Mouse (Mus musculus) spleen, adult 2 months (tissue): ENCODE results near the gene Cdk16.

ENCODE experiments used
- CTCF ChIP-seq: fragments of 200-500 bp; IDR thresholded peaks from 2 replicates; pipeline ENCODE4 v1.5.1; 2011; ENCODE audit warnings: mild to moderate bottlenecking, inconsistent platforms; ENCODE audit not compliant: insufficient read depth, insufficient read length, insufficient replicate concordance; ENCODE audit errors: extremely low read depth
- POLR2A ChIP-seq: fragments of 200-500 bp; IDR thresholded peaks from 2 replicates; pipeline ENCODE4 v1.6.1; 2011; ENCODE audit warnings: low read depth, low read length, inconsistent platforms

DNA sequence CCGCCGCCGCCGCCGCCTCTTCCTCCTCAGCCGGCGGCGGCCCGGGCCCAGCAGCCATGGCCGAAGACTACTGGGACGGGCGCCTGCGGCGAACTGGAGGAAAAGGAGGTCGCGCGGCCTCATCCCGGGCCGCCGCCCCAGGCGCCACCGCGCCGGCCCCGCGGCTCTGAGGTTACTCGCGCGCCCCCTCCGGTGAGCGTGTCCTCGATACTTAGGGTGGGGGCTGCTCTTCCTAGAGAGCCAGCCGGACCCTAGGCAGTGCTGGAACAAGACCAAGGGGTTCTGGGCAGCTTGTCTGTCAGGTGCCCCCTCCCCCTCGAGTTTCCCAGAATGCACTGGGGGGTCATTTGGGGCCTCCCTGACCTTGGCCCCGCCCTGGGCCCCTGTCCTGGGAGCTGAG is 861 bp downstream of the Cdk16 start:
- TF ChIP-seq POLR2A = no peak
- TF ChIP-seq CTCF = no peak
